Mouse (Mus musculus) megakaryocyte, embryonic 14.5 days (primary cell): ENCODE data around the gene Tfam. TPM values are rescaled to one million over a fixed set of nuclear protein-coding genes. Genes with fewer than 3 reads are reported as not detected.

Experiments used
- H3K27me3 ChIP-seq: replicated peaks from 2 replicates; pipeline ENCODE3; 2012; ENCODE audit warnings: inconsistent platforms
- H3K36me3 ChIP-seq: replicated peaks from 2 replicates; pipeline ENCODE3; 2012; ENCODE audit warnings: low read length, inconsistent platforms, mixed read lengths
- H3K4me1 ChIP-seq: 2 replicates; pipeline ENCODE4 v1.6.1; 2012; ENCODE audit warnings: inconsistent platforms
- H3K4me3 ChIP-seq: replicated peaks from 2 replicates; pipeline ENCODE3; 2012; ENCODE audit warnings: moderate library complexity, mild to moderate bottlenecking, inconsistent platforms
- H3K9me3 ChIP-seq: 2 replicates; pipeline ENCODE4 v1.6.1; 2012; ENCODE audit warnings: inconsistent platforms
- FLI1 ChIP-seq: IDR thresholded peaks from 2 replicates; pipeline ENCODE4 v1.6.1; 2012; ENCODE audit warnings: low read length, inconsistent platforms, mixed read lengths
- GATA1 ChIP-seq: IDR thresholded peaks from 3 replicates; pipeline ENCODE4 v1.6.1; 2012; ENCODE audit warnings: mixed read lengths, low read length, inconsistent platforms, borderline replicate concordance
- polyA plus RNA-seq: library from polyadenylated mRNA; stranded (reverse); fragments of >175 nt; gene quantifications from 2 replicates; pipeline ENCODE4 v1.2.3, GENCODE M21; 2012; ENCODE audit warnings: low replicate concordance; ENCODE audit not compliant: insufficient read depth

Tfam gene
- polyA plus RNA-seq, 1 experiment = 4.9 TPM

GRCm38 (mm10) chr10:71197036-71197785 lies 40.9 kb downstream of the Tfam start:
- Histone ChIP-seq H3K36me3 (no peaks in the 10 kb centered on the region), H3K27me3 (no peaks in the 10 kb centered on the region), H3K4me3 (no peak overlapping the region), H3K4me1 (no peaks in the 10 kb centered on the region), H3K9me3 (peaks cover 41% of the 10 kb centered on the region)
- TF ChIP-seq FLI1 = no peak
- TF ChIP-seq GATA1 = no peak

GRCm38 (mm10) chr10:71195501-71195900 lies 42.6 kb downstream of the Tfam start:
- H3K9me3 ChIP-seq = peaks cover 45% of the 10 kb centered on the region
- H3K4me1 ChIP-seq = no peaks in the 10 kb centered on the region
- no peak overlapping the region for H3K4me3 ChIP-seq
- TF ChIP-seq FLI1 (no peak), GATA1 (no peak)
- no peaks in the 10 kb centered on the region for H3K36me3 ChIP-seq
- no peaks in the 10 kb centered on the region for H3K27me3 ChIP-seq

GRCm38 (mm10) chr10:71194713-71195112 lies 43.4 kb downstream of the Tfam start:
- Histone ChIP-seq H3K9me3 (peaks cover 39% of the 10 kb centered on the region), H3K27me3 (no peaks in the 10 kb centered on the region), H3K4me3 (no peak overlapping the region), H3K4me1 (no peaks in the 10 kb centered on the region), H3K36me3 (no peaks in the 10 kb centered on the region)
- TF ChIP-seq GATA1 = no peak
- no peak for TF ChIP-seq FLI1

- H3K9me3 ChIP-seq = peaks cover 30% of the 10 kb centered on the region
- no peaks in the 10 kb centered on the region for H3K27me3 ChIP-seq
- H3K4me3 ChIP-seq = no peak overlapping the region
- H3K4me1 ChIP-seq = no peaks in the 10 kb centered on the region
- no peak for TF ChIP-seq GATA1
- no peak for TF ChIP-seq FLI1
- no peaks in the 10 kb centered on the region for H3K36me3 ChIP-seq
Observed at GRCm38 (mm10) chr10:71193319-71193718, 44.8 kb downstream of the Tfam start.

GRCm38 (mm10) chr10:71192886-71193285 lies 45.2 kb downstream of the Tfam start:
- no peaks in the 10 kb centered on the region for H3K4me1 ChIP-seq
- no peaks in the 10 kb centered on the region for H3K27me3 ChIP-seq
- H3K36me3 ChIP-seq = no peaks in the 10 kb centered on the region
- H3K4me3 ChIP-seq = no peak overlapping the region
- TF ChIP-seq FLI1 (no peak), GATA1 (no peak)
- H3K9me3 ChIP-seq = peaks cover 28% of the 10 kb centered on the region

- Histone ChIP-seq H3K27me3 (no peaks in the 10 kb centered on the region), H3K4me3 (no peak overlapping the region), H3K9me3 (peaks cover 29% of the 10 kb centered on the region), H3K36me3 (no peaks in the 10 kb centered on the region), H3K4me1 (no peaks in the 10 kb centered on the region)
- TF ChIP-seq FLI1 (no peak), GATA1 (no peak)
Observed at GRCm38 (mm10) chr10:71188681-71189080, 49.4 kb downstream of the Tfam start.

GRCm38 (mm10) chr10:71185059-71185458 lies 53.0 kb downstream of the Tfam start:
- Histone ChIP-seq H3K36me3 (no peaks in the 10 kb centered on the region), H3K27me3 (no peaks in the 10 kb centered on the region), H3K4me1 (no peaks in the 10 kb centered on the region), H3K9me3 (peaks cover 23% of the 10 kb centered on the region), H3K4me3 (no peak overlapping the region)
- TF ChIP-seq FLI1 (no peak), GATA1 (no peak)

- TF ChIP-seq FLI1 (no peak), GATA1 (no peak)
- H3K27me3 ChIP-seq = no peaks in the 10 kb centered on the region
- no peak overlapping the region for H3K4me3 ChIP-seq
- H3K4me1 ChIP-seq = no peaks in the 10 kb centered on the region
- no peaks in the 10 kb centered on the region for H3K36me3 ChIP-seq
- H3K9me3 ChIP-seq = peaks cover 21% of the 10 kb centered on the region
Observed at GRCm38 (mm10) chr10:71183339-71184031, 54.6 kb downstream of the Tfam start.

- Histone ChIP-seq H3K9me3 (peaks cover 22% of the 10 kb centered on the region), H3K36me3 (no peaks in the 10 kb centered on the region), H3K4me1 (no peaks in the 10 kb centered on the region), H3K4me3 (no peak overlapping the region), H3K27me3 (no peaks in the 10 kb centered on the region)
- TF ChIP-seq FLI1 (no peak), GATA1 (no peak)
Observed at GRCm38 (mm10) chr10:71181931-71182330, 56.1 kb downstream of the Tfam start.

GRCm38 (mm10) chr10:71181091-71181490 lies 57.0 kb downstream of the Tfam start:
- Histone ChIP-seq H3K36me3 (no peaks in the 10 kb centered on the region), H3K9me3 (peaks cover 20% of the 10 kb centered on the region), H3K27me3 (no peaks in the 10 kb centered on the region), H3K4me1 (no peaks in the 10 kb centered on the region), H3K4me3 (no peak overlapping the region)
- TF ChIP-seq FLI1 = no peak
- no peak for TF ChIP-seq GATA1
